Mouse (Mus musculus) CD4-positive, CD25-positive, alpha-beta regulatory T cell, adult 9 weeks (primary cell): ENCODE data around the gene Ost4. TPM values are rescaled to one million over a fixed set of nuclear protein-coding genes. Genes with fewer than 3 reads are reported as not detected.

Source experiments
- polyA plus RNA-seq: library from polyadenylated mRNA; unstranded; fragments of 100-300 nt; shearing (Covaris generic); gene quantifications from one replicate; pipeline ENCODE4 v1.2.1, GENCODE M21; 2017

Ost4 gene
- polyA plus RNA-seq: 311 TPM

GRCm38 (mm10) chr5:30907413-30908059, at the start of gene Ost4:
Ost4 (minus strand) TSS chr5:30907788.

GRCm38 (mm10) chr5:30944956-30945781, 37.6 kb upstream of the Ost4 start, which contains the start of gene Cgref1:
Cgref1 (minus strand) TSS chr5:30945591.

GRCm38 (mm10) chr5:30921256-30922033, 13.9 kb upstream of the Ost4 start, which contains the start of gene Khk:
Khk (plus strand) TSS chr5:30921431.

GRCm38 (mm10) chr5:30913060-30913841, 5.7 kb upstream of the Ost4 start, which contains the start of gene Emilin1:
Emilin1 (plus strand) TSS chr5:30913402.

GRCm38 (mm10) chr5:30888337-30889087, 19.1 kb downstream of the Ost4 start, which contains the start of gene Agbl5:
Agbl5 (plus strand) TSS chr5:30888694.

GRCm38 (mm10) chr5:30867712-30868111, 39.9 kb downstream of the Ost4 start, which contains the start of gene Tmem214:
Tmem214 (plus strand) TSS chr5:30868012.

Other genes with a start within 250 kb of the Ost4 start
- gene Cenpa, start 241.0 kb downstream of the Ost4 start, polyA plus RNA-seq: 81.1 TPM
- not detected for gene Dpysl5, start 196.2 kb downstream of the Ost4 start, polyA plus RNA-seq
- gene Mapre3, start 93.1 kb downstream of the Ost4 start, polyA plus RNA-seq: 5.3 TPM
- gene Tmem214, start 39.8 kb downstream of the Ost4 start, polyA plus RNA-seq: 66.9 TPM
- gene Agbl5, start 19.1 kb downstream of the Ost4 start, polyA plus RNA-seq: 16.2 TPM
- 3.6 TPM for gene Emilin1, start 5.6 kb upstream of the Ost4 start, polyA plus RNA-seq
- 36.3 TPM for gene Khk, start 13.6 kb upstream of the Ost4 start, polyA plus RNA-seq
- 0.55 TPM for gene Cgref1, start 37.8 kb upstream of the Ost4 start, polyA plus RNA-seq
- 228 TPM for gene Preb, start 52.6 kb upstream of the Ost4 start, polyA plus RNA-seq
- gene Tcf23, start 60.9 kb upstream of the Ost4 start, polyA plus RNA-seq: not detected
- gene Atraid, start 140.5 kb upstream of the Ost4 start, polyA plus RNA-seq: 117 TPM
- gene Slc5a6, start 141.1 kb upstream of the Ost4 start, polyA plus RNA-seq: 12.3 TPM
- gene Cad, start 147.0 kb upstream of the Ost4 start, polyA plus RNA-seq: 23.1 TPM
- gene Dnajc5g, start 198.5 kb upstream of the Ost4 start, polyA plus RNA-seq: not detected
- 1.4 TPM for gene Slc30a3, start 200.4 kb upstream of the Ost4 start, polyA plus RNA-seq
- not detected for gene Trim54, start 208.9 kb upstream of the Ost4 start, polyA plus RNA-seq
- gene Ucn, start 231.0 kb upstream of the Ost4 start, polyA plus RNA-seq: not detected
- gene Mpv17, start 246.5 kb upstream of the Ost4 start, polyA plus RNA-seq: 46.5 TPM